Mouse (Mus musculus): ENCODE measurements around the gene Sox6.

Gene Sox6

DNA sequence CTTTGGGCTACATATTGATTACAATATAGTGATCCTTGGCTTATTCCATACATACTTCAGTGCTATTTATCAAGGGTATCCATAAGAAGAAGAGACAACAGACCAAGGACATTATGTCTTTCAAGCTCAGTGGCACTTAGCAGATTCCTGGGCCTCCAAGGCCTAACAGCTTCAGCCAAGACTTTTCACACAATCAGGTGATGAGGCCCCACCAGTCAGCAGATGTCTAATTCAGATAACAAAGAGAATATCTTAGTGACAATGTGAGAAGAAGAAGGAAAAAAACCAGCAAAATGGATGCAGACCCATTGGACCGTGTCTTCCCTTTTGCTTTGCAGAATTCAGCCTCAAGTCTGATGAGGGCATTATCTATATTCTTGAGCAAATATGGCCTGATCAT is 150.0 kb downstream of the Sox6 start:
- peak; percentile 50 for DNase-seq

DNA sequence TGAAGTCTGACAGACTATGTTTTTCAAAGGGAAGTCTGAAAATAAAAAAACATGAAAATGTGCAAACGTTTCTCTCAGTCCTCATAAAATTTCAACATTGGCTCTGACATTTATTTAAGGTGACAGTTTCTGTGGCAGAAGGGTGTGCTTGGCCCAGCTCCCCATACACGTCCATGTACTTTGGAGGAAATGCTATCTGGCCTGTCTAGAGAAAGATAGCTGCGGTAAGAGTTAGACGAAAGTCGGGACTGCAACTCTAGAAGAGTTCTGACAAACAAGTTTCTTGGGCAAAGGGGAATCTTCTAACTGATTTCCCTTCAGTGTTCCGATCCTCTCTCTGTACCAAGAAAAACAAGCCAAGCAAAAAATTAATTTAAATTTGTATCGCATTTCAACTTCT is 150.5 kb downstream of the Sox6 start:
- peak; percentile 37 for DNase-seq

DNA sequence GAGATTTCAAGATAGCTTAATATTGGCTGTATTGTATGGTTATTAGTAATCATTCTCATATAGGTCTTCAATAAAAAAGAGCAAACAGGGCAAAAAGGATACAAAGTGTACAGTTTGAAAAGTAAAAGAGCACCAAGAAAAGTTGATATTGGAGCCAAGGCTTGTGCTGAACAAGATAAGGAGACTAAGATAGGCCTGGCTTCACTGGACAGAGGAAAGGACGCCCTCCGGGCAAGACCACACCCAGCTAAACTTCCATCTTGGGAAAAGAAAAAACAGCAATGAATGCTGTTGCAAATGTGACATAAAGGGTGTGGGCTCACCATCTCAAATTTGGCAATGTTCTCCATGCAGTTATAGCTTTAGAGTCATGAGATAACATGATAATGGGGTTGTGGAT is 165.7 kb downstream of the Sox6 start:
- no peak for DNase-seq

DNA sequence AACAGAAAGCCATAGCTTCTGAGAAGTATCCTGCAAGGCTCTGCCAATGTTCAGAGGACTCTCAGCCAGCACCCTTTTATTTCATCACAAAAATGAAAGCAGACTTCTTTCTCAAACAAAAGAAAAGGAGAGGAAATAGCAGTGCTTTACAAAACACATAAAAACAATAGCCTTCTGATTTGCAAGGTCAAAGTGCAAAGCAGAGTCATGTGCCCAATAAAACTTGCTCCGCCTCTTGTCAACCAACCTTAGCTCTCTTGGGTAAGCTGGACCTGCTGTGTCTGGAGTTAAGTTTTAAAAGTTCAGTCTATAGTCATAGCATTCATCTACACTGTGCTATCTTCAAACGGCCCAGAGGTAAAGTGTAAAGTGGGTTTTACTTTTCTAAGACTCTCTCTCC is 170.1 kb downstream of the Sox6 start:
- no peak for DNase-seq

DNA sequence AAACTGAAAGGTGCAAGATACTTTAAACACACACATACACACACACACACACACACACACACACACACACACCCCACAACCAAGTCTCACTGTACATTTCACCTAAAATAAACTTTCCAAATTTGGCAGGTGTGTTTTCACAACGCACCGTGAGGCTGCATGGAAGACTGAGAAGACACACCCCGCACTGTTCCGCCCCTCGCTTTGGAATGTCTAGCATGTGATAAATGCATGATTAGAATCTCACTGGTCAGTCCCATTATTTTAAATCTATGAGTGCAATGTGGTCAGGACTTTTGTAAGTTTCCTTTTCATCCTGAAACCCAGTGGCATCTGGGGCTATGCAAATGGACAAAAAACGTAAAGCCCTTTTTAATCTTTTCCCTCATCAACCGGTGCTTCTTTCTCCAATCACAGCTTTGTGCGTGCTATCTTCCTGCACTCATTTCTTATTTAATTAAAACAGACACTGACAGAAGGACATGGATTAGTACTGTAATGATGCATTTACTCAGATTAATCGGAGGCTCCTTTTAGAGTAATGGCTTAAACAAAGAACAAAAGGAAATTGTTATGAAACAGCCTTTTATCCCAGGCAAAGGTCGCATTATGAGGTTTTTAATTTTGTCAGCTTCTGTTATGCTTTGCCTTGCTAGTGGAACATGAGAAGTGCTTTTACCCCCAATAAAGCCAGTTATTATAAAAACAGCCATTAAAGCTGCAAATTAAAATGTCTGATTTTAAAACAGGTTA is 170.9 kb downstream of the Sox6 start:
- DNase-seq: no peak

DNA sequence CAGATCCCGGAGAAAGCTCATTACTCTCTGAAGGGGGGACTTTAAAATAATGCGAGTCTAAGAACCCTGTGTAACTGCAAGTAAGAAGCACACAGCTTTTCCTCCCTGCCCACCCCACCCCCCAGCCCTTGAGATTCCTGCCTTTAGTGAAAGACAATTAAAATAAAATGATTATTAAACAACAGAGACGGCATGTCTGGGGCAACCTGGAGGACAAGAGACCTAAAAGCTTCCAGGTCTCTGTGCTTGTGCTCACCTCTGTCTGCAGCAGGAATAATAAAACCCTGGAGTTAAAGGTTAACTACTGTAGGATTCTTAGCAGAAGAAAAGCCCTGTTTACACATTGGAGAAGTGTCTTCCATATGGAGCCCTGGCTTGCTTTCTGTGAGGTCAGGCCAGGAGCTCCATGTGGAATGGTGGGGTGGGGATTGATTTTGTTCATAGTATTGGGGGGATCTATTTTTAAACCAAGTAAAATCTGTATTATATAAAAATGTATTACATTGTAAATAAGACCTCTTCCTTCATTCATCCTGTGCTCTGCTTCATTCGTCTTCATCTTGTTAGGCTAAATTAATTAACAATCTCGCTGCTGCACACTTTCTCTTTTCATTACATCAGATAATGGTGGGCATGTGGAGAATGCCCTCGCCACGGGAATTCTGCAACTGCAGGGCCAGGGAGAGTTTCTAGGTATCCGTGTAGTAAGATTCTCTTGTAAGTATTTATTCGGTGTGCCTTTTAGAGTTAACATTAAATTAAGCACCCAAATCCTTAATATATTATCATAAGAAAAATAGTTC is 171.7 kb downstream of the Sox6 start:
- DNase-seq: no peak

DNA sequence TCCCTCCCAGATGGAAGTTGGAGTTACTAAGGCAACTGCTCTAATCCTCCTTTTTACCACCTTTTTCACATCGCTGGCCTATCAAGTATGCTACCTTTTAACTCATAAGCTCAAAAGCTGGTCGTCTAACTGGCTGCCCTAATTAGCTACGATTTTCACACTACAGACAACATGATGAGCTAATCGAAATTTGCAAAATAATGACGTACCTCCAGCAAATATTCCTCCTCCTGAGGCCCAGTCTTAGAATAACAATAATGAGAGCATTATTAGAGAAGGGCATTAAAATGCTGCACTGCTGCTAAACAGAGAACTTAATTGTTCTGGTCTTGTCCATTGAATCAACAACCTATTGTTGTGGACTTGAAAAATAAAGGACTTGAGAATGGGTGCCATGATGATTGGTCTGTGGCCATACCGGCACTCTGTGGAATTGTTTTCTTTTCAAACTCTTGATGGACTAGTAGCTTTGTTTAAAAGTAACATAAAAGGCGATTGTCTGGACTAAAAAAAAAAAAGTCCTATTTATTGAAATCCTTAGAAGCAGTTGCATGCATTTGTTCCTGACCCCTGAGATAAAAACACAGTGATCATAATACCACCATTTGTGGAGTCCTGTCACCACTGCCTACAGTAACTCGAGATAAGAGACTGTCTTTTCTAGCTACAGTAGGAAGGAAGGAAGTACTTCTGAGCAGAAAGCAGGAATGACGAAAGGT is 172.5 kb downstream of the Sox6 start:
- no peak for DNase-seq

DNA sequence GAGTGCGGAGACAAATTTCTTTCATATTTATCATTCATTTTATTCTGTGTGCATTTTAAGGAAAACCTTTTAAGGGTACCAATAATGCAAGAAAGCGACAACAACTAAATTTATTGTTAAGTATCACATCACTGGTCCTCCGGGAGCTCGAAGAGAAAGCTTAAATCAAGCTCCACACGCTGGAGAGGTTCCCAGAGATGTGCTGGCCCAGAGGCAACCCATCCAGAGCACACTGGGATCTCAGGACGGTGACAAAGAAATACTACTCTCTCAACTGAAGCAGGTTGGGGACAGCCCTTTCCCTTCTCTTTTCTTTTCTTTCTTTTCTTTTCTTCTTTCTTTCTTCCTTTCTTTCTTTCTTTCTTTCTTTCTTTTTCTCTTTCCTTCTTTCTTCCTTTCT is 173.4 kb downstream of the Sox6 start:
- no peak for DNase-seq

DNA sequence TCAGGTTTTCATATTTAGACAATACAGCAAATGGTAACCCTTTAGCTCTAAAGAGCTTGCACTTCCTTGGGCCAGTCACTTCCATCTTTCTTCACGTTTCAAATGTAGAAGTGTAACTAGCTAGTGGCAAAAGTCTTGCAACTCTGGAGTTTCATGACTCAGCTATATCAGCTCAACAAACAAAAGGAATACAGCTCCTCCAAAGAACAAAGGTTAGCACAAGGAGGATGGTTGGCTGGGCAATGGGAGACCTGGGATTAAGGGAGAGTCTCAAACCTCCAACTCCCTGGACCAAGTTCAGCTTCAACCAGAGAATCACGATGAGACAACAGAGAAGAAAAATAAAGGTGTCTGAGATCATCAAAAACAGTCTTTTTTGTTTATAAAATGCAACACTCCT is 174.2 kb downstream of the Sox6 start:
- no peak for DNase-seq

DNA sequence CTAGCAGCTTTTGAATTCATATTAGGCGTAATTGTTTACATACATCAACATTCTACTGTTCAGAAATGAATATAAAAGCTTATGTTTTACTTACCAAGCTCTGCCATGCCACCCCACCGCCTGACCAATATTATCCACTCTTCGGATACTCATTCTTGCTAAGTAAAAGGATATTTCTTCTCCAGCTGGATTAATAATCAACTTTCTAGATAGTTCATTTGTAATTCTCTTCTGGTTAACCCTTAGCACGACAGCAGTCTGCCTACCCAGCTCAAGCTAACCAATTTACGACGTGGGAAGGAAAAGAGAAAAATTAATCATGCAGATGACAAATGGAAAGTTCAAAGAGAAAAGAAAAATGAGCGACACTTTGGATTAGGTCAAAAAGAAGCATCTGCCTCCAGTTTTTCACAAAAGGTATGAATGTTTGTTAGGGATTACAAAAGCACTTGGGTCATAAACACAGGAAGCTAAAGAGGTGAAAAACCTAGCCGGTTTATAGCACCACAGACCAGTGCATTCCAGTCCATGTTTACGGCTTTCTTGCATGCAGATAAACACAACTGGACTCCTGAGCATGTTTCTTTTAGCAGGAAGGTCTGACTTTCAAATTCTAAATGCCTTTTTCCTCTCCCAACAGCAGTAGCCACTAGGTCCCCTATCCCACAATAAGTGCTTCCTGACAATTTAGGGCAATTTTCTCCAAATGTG is 178.8 kb downstream of the Sox6 start:
- DNase-seq: no peak

DNA sequence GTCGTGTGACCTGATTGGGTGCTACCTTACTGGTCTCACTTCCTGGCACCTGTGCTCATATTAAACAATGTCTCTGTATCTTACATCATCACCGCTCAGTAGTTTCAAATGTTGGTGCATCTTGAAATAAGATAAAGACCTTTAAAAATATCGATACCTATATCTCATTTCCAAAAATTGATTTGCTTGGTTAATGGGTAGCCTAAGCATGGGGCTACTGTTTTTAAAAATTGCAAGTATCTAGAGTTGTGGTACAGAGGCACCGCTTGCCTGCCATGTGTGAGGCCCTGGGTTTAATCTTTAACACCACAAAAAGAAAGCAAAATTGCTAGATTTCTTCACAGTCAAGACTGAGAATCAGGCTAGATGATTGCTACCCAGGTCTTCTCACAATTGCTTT is 187.5 kb downstream of the Sox6 start:
- DNase-seq: no peak

DNA sequence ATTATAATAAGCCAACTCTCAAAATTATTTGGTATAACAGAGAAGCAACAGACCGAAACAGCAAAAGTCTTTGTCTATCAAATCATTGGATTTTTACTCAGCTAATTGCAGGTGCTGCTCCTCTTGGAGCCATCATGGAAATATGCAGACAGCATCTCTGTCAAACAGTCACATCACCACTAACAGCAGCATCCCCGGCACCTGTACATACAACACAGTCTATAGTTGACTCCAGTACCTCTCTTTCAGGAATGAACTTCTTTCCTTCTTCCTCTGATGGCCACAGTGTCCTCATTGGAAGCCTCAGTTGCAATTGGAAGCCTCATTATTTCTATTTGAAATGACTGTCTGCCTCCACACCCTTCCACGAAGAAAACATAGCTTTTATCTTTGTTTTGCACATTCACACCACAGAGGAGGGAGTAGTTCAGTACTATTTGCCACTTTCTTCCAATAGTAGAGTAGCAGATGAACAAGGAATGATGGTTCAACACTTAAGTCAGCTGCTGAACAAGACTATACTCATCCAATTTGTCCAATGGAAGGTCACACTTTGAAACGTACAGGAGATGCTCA is 192.7 kb downstream of the Sox6 start:
- DNase-seq: peak; percentile 30

DNA sequence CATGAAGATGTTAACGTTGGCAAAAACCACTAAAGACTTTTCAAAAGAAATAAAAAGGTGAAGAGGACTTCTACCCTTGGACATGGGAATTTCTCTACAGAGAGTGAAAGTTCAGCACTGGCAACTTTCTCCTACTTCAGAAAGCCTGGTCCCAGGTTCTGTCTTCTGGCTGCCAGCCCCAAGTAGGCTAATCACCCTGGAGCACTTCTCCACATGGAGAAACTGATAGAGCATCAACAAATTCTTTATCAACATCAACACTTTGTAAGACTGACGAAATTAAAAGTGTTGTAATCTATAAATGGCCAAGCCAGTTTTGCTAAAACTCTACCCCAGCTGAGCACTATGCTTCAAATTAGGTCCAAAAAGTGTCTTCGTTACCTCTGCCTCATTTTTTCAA is 193.7 kb downstream of the Sox6 start:
- peak; percentile 75 for DNase-seq

DNA sequence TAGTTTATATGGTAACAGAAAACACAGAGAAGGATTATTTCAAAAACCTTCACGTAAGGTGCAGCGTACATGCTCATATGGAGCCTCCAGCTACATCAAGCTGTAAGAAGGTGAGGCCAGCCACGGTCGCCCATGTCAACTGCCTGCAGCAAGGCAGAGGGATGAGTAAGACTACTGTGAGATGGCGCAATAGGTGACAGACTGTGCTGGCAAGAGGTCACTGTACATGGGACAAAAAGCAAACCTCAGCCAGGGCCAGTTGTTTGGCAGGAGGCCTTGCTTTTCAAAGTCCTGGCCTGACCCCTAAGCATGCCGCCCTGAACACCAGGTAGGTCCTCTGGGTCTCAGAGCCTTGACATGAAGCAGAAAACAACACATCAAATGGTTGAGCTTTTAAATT is 194.2 kb downstream of the Sox6 start:
- peak; percentile 84 for DNase-seq

DNA sequence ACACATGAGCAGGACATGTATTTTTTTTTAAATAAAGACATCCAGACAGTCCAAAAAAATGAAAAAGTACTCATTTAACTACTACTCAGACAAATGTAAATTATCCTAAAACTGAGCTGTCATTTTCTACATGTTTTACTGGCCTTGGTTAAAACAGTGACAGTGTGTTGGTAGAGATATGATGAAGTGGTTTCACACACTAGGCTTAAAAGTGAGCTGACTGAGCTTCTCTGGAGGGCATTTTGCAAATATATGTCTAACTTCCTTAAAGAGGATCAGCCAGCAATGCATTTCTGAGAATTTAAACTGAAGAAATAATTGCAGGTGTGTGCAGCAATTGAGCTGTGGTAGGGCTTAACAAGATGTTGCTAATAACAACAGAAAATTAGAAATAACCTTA is 196.3 kb downstream of the Sox6 start:
- no peak for DNase-seq

DNA sequence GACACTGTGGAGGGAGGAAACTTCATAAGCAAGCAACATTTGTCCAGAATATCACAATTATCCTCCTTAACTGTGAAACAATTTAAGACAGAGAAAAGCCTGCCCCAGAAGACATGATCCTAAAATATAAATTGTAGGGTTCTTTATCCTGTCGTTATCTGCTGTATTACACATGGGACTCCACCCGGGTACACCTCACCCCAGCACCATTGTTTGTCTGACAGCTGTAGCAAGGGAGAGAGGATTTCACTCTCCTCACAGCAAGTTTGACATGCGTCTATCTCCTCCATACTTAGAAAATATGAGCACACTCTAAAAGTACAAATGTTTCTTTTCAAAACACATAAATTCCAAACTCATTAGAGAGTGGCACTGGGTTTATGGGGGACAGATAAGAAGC is 198.0 kb downstream of the Sox6 start:
- peak; percentile 57 for DNase-seq

DNA sequence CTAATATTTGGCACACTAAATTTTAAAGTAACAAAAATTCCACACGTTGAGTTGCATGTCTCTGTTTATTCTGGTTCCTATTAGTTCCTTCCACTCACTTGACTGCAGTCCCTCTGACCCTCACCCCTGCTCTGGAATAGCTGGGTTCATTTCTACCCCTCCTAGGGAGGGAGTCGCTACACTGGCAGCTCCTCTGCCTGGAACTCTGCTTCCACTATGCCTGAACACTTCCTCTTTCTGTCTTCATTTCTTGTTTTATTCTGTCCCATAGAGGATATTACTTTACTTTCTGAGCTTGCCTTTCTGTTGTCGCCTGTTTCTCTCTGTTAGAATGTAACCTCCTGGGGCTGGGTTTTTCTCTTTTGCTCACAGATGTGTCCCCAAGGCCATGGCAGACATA is 203.6 kb downstream of the Sox6 start:
- DNase-seq: no peak

DNA sequence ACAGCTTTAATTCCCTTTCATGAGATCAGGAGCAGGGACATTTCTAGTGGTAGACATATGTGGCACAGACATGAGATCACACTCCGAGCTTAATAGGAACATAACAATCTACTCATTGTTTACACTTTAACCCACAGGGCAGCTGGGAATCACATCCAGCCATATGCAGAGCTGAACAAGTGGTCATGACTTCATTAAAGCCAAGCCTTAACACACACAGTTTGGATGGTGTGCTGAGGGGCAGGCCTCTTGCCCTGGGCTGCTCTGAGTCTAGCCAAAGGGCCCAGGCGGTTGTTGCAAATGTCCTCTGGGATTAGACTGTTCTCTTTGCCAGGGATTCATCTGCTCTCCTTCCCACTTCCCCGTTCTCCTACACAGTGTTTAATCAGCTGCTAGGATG is 204.9 kb downstream of the Sox6 start:
- no peak for DNase-seq

DNA sequence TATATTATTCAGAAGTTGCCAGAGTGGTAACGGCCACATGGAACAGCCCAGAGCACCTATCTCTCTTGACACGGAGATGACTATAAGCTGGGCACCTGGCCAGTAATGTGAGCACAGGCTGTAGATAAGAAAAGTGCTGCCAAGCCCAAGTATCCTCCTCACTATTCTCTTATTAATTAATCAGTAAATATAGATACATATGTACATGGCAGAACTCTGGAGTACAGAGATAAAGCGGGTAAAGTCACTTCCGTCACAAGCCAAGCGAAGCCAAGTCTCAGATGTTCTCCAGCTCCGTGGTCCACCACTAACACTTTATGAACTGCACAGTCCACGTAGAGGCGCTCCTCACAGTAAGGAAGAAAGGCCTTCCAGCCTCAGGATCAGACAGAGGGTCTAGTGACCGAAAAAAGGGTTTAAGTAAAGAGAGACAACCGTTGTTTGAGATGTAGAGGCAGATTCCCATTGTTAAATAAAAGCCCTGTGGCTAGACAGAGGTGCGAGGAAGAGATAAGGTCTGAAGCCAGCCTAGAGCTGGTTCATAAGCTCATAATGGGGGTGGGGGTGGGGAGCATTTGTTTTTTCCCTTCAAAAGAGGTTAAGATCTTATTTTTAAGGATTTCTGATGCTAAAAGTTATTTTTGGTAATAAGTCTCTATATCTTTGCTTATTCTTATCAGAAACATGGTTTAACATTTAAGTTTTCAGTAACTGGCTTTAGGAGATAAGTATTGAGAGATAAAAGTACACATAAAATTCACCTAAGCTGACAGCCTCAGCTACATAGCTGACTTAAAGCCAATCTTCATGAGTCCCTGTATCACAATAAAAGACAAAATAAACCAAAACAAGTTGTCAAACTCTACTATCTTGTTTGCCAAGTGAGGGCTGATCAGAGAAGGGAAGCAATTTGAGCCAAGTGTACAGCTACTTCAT is 207.4 kb downstream of the Sox6 start:
- peak; percentile 80 for DNase-seq

DNA sequence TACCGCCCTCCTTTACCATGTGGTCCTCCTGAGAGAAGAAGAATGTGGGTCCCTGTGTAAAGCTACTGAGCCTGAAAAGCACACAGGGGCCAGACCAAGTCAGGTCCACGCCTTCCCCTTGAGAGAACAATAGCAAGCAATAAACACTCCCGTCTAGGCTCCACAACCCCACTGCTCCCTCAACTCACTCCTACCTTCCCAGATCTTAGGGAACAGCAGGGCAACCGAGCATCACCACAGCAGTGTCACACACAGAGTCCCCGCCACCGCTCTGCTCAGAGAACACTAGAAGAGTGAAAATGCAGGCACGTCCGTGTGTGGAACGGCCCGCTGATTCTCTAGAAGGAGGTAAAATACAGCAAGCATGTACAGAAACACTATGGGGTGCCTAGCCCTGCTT is 208.2 kb downstream of the Sox6 start:
- DNase-seq: no peak

DNA sequence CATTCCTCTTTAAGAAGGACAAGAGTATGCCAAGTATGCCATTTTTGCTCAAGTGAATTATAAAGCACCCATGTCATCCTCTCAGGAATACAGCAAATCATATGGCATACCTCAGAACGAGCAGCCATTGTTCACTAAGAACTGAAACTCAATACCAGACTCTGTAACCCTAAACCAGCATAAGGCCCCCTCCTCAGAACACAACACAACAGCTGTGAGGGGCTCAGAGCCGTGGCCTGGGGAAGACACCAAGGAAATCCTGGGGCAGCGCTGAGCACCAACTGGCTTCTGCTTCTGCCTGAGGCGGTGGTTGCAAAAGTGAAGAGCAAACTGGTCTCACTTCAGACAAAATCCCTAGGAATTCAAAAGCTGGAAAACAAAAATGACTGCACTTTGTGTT is 208.8 kb downstream of the Sox6 start:
- DNase-seq: no peak

DNA sequence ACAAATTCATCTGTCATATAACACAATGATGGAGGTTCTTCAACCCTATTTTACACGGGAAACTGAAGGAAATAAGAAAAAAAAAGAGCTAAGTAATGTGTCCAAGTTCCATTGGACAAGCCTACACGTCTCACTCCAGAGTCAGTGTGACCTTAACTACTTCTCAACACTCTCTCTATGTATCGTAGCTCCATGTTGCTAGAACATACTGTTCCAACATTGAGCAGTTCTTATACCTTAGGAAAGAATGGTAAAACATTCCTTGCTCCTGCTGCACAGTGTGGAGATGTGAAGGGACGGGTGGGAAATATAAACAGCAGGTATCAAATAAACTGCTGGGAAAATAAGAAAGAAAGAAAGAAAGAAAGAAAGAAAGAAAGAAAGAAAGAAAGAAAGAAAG is 209.3 kb downstream of the Sox6 start:
- DNase-seq: no peak
